Mouse (Mus musculus) left cerebral cortex, adult 18-20 months (tissue): ENCODE results near the gene Gm17428. TPM values are rescaled to one million over a fixed set of nuclear protein-coding genes. Genes with fewer than 3 reads are reported as not detected.
A peak's percentile ranks its signal among the peaks of the same experiment; 100 is the strongest.

Source experiments
- DNase-seq, 2 experiments: peaks; one replicate each; pipeline ENCODE4 v3.0.0; 2021 to 2022; ENCODE audit warnings: low spot score in 2 of 2, mixed read lengths in 1 of 2
- microRNA-seq, 2 experiments: library from miRNA; unstranded; fragments of <30 nt; microRNA quantifications; one replicate each; pipeline ENCODE4 v1.2.0; 2021
- total RNA-seq, 2 experiments: library from RNA; stranded (reverse); gene quantifications; 2 replicates each; pipeline ENCODE4 v1.2.3; 2021

Gm17428 gene
- total RNA-seq, 2 experiments from 2014 or later, result not detected

- no peak for DNase-seq
Observed at GRCm38 (mm10) chr14:55007120-55007908, 30.6 kb downstream of the Gm17428 start.

DNA sequence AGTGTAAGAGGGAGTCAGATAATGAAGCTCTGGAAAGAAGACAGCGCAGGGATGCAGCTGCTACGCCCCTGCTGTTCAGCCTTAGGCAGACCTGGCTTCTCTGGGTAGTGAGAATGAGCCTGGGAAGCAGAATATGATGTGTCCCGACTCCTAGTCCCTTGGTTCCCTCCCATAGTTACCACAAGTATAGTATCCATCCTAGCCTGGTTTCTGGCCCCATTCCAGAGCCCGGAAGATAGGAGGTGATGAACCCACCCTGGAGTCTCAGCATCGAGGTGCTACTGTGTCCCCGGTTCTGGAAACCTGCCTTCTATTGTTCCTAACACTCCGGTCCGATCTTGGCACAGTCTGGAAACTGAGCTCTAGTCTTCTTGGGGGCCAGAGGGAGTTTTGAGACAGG lies 31.7 kb downstream of the Gm17428 start:
- no peak for DNase-seq

DNA sequence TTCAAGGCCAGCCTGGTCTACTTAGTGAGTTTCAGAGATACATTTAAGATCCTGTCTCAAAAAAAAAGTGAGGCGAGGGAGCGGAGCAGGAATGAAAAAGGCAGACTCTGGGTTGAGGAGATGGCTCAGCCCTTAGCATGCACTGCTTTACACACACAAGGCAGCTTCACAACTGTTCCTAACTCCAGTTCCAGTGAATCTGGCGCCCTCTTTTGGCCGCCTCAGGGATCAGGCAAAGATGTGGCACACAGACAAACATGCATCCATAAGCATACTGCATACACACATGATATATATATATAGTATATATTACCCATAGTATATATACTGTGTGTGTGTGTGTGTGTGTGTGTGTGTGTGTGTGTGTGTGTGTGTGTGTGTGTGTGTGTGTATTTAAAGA lies 34.4 kb downstream of the Gm17428 start:
- no peak for DNase-seq

DNA sequence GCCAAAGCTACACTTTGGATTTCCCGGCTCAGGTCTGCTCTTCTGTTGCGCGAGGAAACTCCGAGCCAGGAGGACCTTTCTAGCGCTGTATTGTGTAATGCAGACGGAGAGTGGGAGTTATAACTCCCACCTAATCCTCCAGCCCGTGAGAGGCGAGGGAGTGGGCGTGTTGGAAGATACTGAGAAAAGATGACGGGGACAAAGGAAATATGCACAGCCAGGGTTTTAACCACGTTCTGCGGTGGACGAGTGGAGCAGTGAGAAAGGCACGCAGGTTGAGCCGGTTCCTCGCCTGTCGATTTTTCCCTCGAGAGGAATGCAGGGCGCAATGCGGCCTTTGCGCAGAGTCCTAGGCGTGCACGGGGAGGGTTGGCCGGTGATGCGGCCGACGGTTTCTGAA lies 37.9 kb downstream of the Gm17428 start:
- DNase-seq, result peak; percentile 72 to 76

- peak; percentile 99 for DNase-seq
Observed at GRCm38 (mm10) chr14:55014991-55015766, 38.4 kb downstream of the Gm17428 start, which contains the start of gene Ngdn. TSS of gene Ngdn (plus strand) at chr14:55015454.

DNA sequence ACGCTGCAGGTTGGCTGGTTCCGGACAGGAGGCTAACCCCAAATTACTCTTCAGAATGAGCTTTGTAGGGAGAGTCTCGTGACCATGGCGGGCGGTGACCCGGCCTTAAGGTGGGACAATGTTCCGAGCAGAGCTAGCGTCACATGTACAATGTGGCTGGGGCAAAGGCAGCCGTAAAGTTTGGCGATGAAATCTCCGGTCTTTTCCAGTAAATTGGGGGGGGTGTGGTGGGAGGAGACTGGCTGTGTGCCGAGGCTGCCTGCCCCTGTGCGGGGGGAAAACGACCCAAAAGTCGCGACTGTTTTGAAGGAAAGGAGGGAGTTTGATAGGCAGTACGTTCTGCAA lies 39.0 kb downstream of the Gm17428 start:
- DNase-seq, result no peak

DNA sequence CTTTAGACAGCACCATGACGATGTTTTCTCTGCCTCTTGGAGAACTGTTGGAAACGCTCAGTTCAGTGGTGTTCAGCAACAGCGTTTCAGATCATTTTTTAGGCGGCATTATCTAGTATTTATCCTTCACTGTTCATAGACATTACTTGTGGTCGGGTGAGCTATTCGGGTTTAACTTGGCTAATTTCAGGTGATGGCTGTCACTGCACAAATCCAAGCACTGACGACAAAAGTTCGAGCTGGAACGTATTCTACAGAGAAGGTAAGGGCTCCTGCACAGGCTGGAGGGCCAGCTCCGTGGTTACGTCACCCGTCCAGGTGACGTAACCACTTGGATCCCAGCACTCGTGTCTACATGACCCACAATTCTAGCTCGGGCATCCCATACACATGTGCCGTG lies 40.1 kb downstream of the Gm17428 start:
- no peak for DNase-seq

GRCm38 (mm10) chr14:55020394-55020793 lies 43.7 kb downstream of the Gm17428 start:
- no peak for DNase-seq

DNA sequence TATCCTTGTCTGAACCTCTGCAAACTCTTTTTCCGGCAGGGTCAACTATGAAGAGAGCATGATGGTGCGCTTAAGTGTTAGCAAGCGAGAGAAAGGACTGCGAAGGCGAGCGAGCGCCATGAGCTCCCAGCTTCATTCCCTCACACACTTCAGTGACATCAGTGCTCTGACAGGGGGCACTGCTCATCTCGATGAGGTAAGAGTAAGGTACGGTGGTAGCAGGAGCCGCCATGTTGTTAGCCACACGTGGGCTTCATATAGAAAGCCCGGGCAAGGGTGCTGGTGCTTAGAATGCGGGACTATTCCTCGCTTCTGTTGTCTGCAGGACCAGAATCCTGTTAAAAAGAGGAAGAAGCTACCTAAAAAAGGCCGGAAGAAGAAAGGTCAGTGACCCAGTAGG lies 46.3 kb downstream of the Gm17428 start:
- DNase-seq, result no peak

- peak; percentile 66 to 69 for DNase-seq
Observed at GRCm38 (mm10) chr14:55024236-55024635, 47.5 kb downstream of the Gm17428 start.

DNA sequence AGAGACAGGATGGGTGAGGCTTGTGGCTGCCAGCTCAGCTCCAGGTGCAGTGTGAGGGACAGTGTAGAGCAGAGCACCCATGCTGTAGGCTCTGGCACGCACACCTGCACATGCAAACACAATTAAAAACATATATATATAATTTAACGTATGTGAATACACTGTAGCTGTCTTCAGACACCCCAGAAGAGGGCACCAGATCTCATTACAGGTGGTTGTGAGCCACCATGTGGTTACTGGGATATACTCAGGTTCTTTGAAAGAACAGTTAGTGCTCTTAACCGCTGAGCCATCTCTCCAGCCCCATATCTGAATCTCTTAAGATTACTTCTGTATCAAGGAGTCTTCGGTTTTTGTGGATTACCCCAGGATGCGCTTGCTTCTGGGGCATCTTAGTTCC lies 48.8 kb downstream of the Gm17428 start:
- DNase-seq, result no peak

Small RNAs within 50 kb of the gene (microRNA-seq; reads per million reads assigned to microRNA genes)
- 0.21 to 0.75 reads per million in 2 experiments for gene Mir208a
- 0 to 0.25 reads per million in 2 experiments for gene Mir208b

Other genes starting within 250 kb of the Gm17428 start
- gene Slc7a8, start 195.0 kb upstream of the Gm17428 start, total RNA-seq, result 10 to 100 TPM; 48.7 to 52.5 TPM
- not detected for gene Rnf212b, start 162.8 kb upstream of the Gm17428 start, total RNA-seq
- 10 to 100 TPM; 20.6 to 21.9 TPM for gene Homez, start 106.0 kb upstream of the Gm17428 start, total RNA-seq
- gene Ppp1r3e, start 99.4 kb upstream of the Gm17428 start, total RNA-seq, result 10 to 100 TPM; 18.5 to 19.8 TPM
- 100 to 1,000 TPM; 140 to 142 TPM for gene Bcl2l2, start 93.6 kb upstream of the Gm17428 start, total RNA-seq
- not detected for gene Gm20521, start 93.5 kb upstream of the Gm17428 start, total RNA-seq
- gene Pabpn1, start 84.4 kb upstream of the Gm17428 start, total RNA-seq, result 100 to 1,000 TPM; 229 to 230 TPM
- gene Slc22a17, start 63.8 kb upstream of the Gm17428 start, total RNA-seq, result 100 to 1,000 TPM; 571 to 605 TPM
- gene Efs, start 50.8 kb upstream of the Gm17428 start, total RNA-seq, result 1 to 10 TPM; 8.4 to 8.6 TPM
- under 1 TPM in 1 of 2 experiments, not detected in 1; 0.33 TPM for gene Il25, start 44.2 kb upstream of the Gm17428 start, total RNA-seq
- gene Cmtm5, start 40.7 kb upstream of the Gm17428 start, total RNA-seq, result 10 to 100 TPM; 45.2 to 52.0 TPM
- 1 to 10 TPM; 3.8 to 5.0 TPM for gene Myh6, start 10.0 kb upstream of the Gm17428 start, total RNA-seq
- gene Myh7, start 17.7 kb downstream of the Gm17428 start, total RNA-seq, result 10 to 100 TPM; 16.0 to 18.2 TPM
- 10 to 100 TPM; 30.6 to 32.0 TPM for gene Ngdn, start 38.5 kb downstream of the Gm17428 start, total RNA-seq
- 10 to 100 TPM; 41.8 to 44.5 TPM for gene Zfhx2, start 115.4 kb downstream of the Gm17428 start, total RNA-seq
- 10 to 100 TPM; 22.9 to 23.1 TPM for gene Thtpa, start 117.9 kb downstream of the Gm17428 start, total RNA-seq
- 10 to 100 TPM in 1 of 2 experiments, 1 to 10 TPM in 1; 9.5 to 10.2 TPM for gene Ap1g2, start 129.7 kb downstream of the Gm17428 start, total RNA-seq
- gene Jph4, start 140.0 kb downstream of the Gm17428 start, total RNA-seq, result 100 to 1,000 TPM; 279 to 305 TPM
- not detected for gene Dhrs2, start 245.1 kb downstream of the Gm17428 start, total RNA-seq